Mouse (Mus musculus) MEL (cell line): Measurements from ENCODE around the gene Msantd1. TPM values are rescaled to one million over a fixed set of nuclear protein-coding genes. Genes with fewer than 3 reads are reported as not detected.

ENCODE experiments used
- DNase-seq: peaks from one replicate; pipeline ENCODE4 v3.0.0; 2011; ENCODE audit warnings: low read depth, low spot score
- H3K27ac ChIP-seq: 2 replicates; pipeline ENCODE4 v1.5.1; 2012; ENCODE audit warnings: low read depth, mild to moderate bottlenecking, control low read depth, low read length, moderate library complexity; ENCODE audit not compliant: control insufficient read depth
- H3K27me3 ChIP-seq, 2 experiments: fragments of 150-350 bp in 1 of 2; sonication (generic) in 1 of 2; 2 replicates each; pipeline ENCODE4 v1.6.1; 2012; ENCODE audit warnings: low read length in 2 of 2, mild to moderate bottlenecking in 2 of 2, improper control_type of control experiment in 1 of 2, moderate library complexity in 1 of 2; ENCODE audit not compliant: insufficient read depth in 2 of 2, control insufficient read depth in 1 of 2
- H3K36me3 ChIP-seq, 2 experiments: 2 replicates each; pipeline ENCODE4 v1.6.1; 2012 to 2014; ENCODE audit warnings: low read length in 2 of 2, improper control_type of control experiment in 1 of 2, inconsistent platforms in 1 of 2, mild to moderate bottlenecking in 1 of 2; ENCODE audit not compliant: insufficient read depth in 2 of 2, control insufficient read depth in 1 of 2
- H3K4me1 ChIP-seq, 2 experiments: fragments of 150-350 bp in 1 of 2; sonication (generic) in 1 of 2; 2 replicates each; pipeline ENCODE4 v1.6.1; 2012; ENCODE audit warnings: low read length in 2 of 2, improper control_type of control experiment in 1 of 2, mild to moderate bottlenecking in 1 of 2; ENCODE audit not compliant: insufficient read depth in 2 of 2, control insufficient read depth in 1 of 2
- H3K4me3 ChIP-seq, 2 experiments: fragments of 150-350 bp in 1 of 2; sonication (generic) in 1 of 2; 2 replicates each; pipeline ENCODE4 v1.5.1; 2012; ENCODE audit warnings: low read depth in 2 of 2, low read length in 2 of 2, mild to moderate bottlenecking in 2 of 2, moderate library complexity in 2 of 2, control low read depth in 1 of 2, improper control_type of control experiment in 1 of 2; ENCODE audit not compliant: control insufficient read depth in 1 of 2, insufficient read depth in 1 of 2
- H3K79me2 ChIP-seq: 2 replicates; pipeline ENCODE4 v1.6.1; 2012; ENCODE audit warnings: mild to moderate bottlenecking, low read length, moderate library complexity; ENCODE audit not compliant: control insufficient read depth, poor library complexity, insufficient read depth
- H3K9ac ChIP-seq: 2 replicates; pipeline ENCODE4 v1.6.1; 2012; ENCODE audit warnings: low read depth, mild to moderate bottlenecking, control low read depth, low read length, moderate library complexity; ENCODE audit not compliant: control insufficient read depth, poor library complexity, severe bottlenecking
- H3K9me3 ChIP-seq: fragments of 150-350 bp; sonication (generic); replicated peaks from 2 replicates; pipeline ENCODE4 v1.6.1; 2012; ENCODE audit warnings: mild to moderate bottlenecking, low read length, improper control_type of control experiment, moderate library complexity; ENCODE audit not compliant: insufficient read depth
- BHLHE40 ChIP-seq: IDR thresholded peaks from 2 replicates; pipeline ENCODE4 v1.6.1; 2012; ENCODE audit warnings: low read depth, mild to moderate bottlenecking, inconsistent platforms, low read length, improper control_type of control experiment, borderline replicate concordance
- CHD1 ChIP-seq: IDR thresholded peaks from 2 replicates; pipeline ENCODE4 v1.6.1; 2012; ENCODE audit warnings: low read depth, mild to moderate bottlenecking, inconsistent platforms, low read length, improper control_type of control experiment
- CTCF ChIP-seq, 3 experiments: IDR thresholded peaks in 2 of 3; conservative IDR thresholded peaks in 1 of 3; 2 replicates each; pipeline ENCODE4 v1.5.1; 2011 to 2012; ENCODE audit warnings: low read length in 3 of 3, low read depth in 2 of 3, mild to moderate bottlenecking in 2 of 3, improper control_type of control experiment in 1 of 3, inconsistent platforms in 1 of 3, mixed read lengths in 1 of 3, moderate library complexity in 1 of 3; ENCODE audit not compliant: control insufficient read depth in 1 of 3, insufficient read depth in 1 of 3, poor library complexity in 1 of 3, severe bottlenecking in 1 of 3
- E2F4 ChIP-seq: IDR thresholded peaks from 2 replicates; pipeline ENCODE4 v1.6.1; 2011; ENCODE audit warnings: low read depth, low read length, improper control_type of control experiment, borderline replicate concordance
- ETS1 ChIP-seq: IDR thresholded peaks from 2 replicates; pipeline ENCODE4 v1.6.1; 2012; ENCODE audit warnings: low read depth, mild to moderate bottlenecking, inconsistent platforms, low read length, improper control_type of control experiment, moderate library complexity
- GATA1 ChIP-seq: IDR thresholded peaks from 2 replicates; pipeline ENCODE4 v1.6.1; 2011; ENCODE audit warnings: low read depth, low read length, improper control_type of control experiment
- HCFC1 ChIP-seq: IDR thresholded peaks from 2 replicates; pipeline ENCODE4 v1.6.1; 2012; ENCODE audit warnings: low read depth, mild to moderate bottlenecking, inconsistent platforms, low read length, improper control_type of control experiment, moderate library complexity
- MAX ChIP-seq: IDR thresholded peaks from 2 replicates; pipeline ENCODE4 v1.6.1; 2011; ENCODE audit warnings: low read length, improper control_type of control experiment
- MAZ ChIP-seq: IDR thresholded peaks from 2 replicates; pipeline ENCODE4 v1.6.1; 2012; ENCODE audit warnings: low read depth, mild to moderate bottlenecking, inconsistent platforms, low read length, improper control_type of control experiment
- MEF2A ChIP-seq: IDR thresholded peaks from 2 replicates; pipeline ENCODE4 v1.6.1; 2014; ENCODE audit warnings: low read depth, mild to moderate bottlenecking, inconsistent platforms, low read length, improper control_type of control experiment; ENCODE audit not compliant: poor library complexity, insufficient replicate concordance, severe bottlenecking; ENCODE audit errors: extremely low read depth
- MXI1 ChIP-seq: IDR thresholded peaks from 2 replicates; pipeline ENCODE4 v1.6.1; 2011; ENCODE audit warnings: mild to moderate bottlenecking, low read depth, low read length, improper control_type of control experiment
- MYB ChIP-seq: IDR thresholded peaks from 2 replicates; pipeline ENCODE4 v1.6.1; 2011; ENCODE audit warnings: mild to moderate bottlenecking, low read depth, low read length, improper control_type of control experiment
- MYC ChIP-seq: IDR thresholded peaks from 2 replicates; pipeline ENCODE4 v1.6.1; 2011; ENCODE audit warnings: low read depth, mild to moderate bottlenecking, low read length, improper control_type of control experiment, moderate library complexity
- NELFE ChIP-seq: IDR thresholded peaks from 2 replicates; pipeline ENCODE4 v1.6.1; 2011; ENCODE audit warnings: low read depth, low read length, improper control_type of control experiment
- POLR2A ChIP-seq, 2 experiments: IDR thresholded peaks; 2 replicates each; pipeline ENCODE4 v1.6.1; 2011 to 2012; ENCODE audit warnings: low read length in 2 of 2, mild to moderate bottlenecking in 2 of 2, control low read depth in 1 of 2, improper control_type of control experiment in 1 of 2, low read depth in 1 of 2, moderate library complexity in 1 of 2; ENCODE audit not compliant: control insufficient read depth in 1 of 2, insufficient read depth in 1 of 2, poor library complexity in 1 of 2
- POLR2AphosphoS2 ChIP-seq: IDR thresholded peaks from 2 replicates; pipeline ENCODE4 v1.6.1; 2011; ENCODE audit warnings: low read length, improper control_type of control experiment
- POLR2AphosphoS5 ChIP-seq: IDR thresholded peaks from 2 replicates; pipeline ENCODE4 v1.6.1; 2012; ENCODE audit warnings: low read depth, borderline replicate concordance, mild to moderate bottlenecking, inconsistent platforms, low read length, moderate library complexity, mixed read lengths
- RAD21 ChIP-seq: IDR thresholded peaks from 2 replicates; pipeline ENCODE4 v1.6.1; 2011; ENCODE audit warnings: mild to moderate bottlenecking, low read depth, low read length, improper control_type of control experiment
- RCOR1 ChIP-seq: IDR thresholded peaks from 2 replicates; pipeline ENCODE4 v1.6.1; 2012; ENCODE audit warnings: low read depth, mild to moderate bottlenecking, inconsistent platforms, low read length, improper control_type of control experiment
- SIN3A ChIP-seq: IDR thresholded peaks from 2 replicates; pipeline ENCODE4 v1.6.1; 2012; ENCODE audit warnings: low read length, improper control_type of control experiment, inconsistent platforms
- SMC3 ChIP-seq: IDR thresholded peaks from 2 replicates; pipeline ENCODE4 v1.6.1; 2011; ENCODE audit warnings: low read depth, low read length, improper control_type of control experiment
- TAL1 ChIP-seq: IDR thresholded peaks from 2 replicates; pipeline ENCODE4 v1.6.1; 2012; ENCODE audit warnings: mild to moderate bottlenecking, inconsistent platforms, low read length, moderate library complexity, mixed read lengths
- TBP ChIP-seq: IDR thresholded peaks from 2 replicates; pipeline ENCODE4 v1.8.0; 2011; ENCODE audit warnings: low read depth, low read length, improper control_type of control experiment
- TCF12 ChIP-seq: IDR thresholded peaks from 2 replicates; pipeline ENCODE4 v1.6.1; 2014; ENCODE audit warnings: low read depth, mild to moderate bottlenecking, inconsistent platforms, low read length, improper control_type of control experiment, moderate library complexity
- UBTF ChIP-seq: IDR thresholded peaks from 2 replicates; pipeline ENCODE4 v1.6.1; 2012; ENCODE audit warnings: low read depth, mild to moderate bottlenecking, inconsistent platforms, low read length, improper control_type of control experiment, moderate library complexity, borderline replicate concordance; ENCODE audit not compliant: insufficient read depth
- USF2 ChIP-seq, 2 experiments: IDR thresholded peaks; 2 replicates each; pipeline ENCODE4 v1.6.1; 2011 to 2012; ENCODE audit warnings: improper control_type of control experiment in 2 of 2, low read length in 2 of 2, borderline replicate concordance in 1 of 2, inconsistent platforms in 1 of 2, low read depth in 1 of 2, mild to moderate bottlenecking in 1 of 2; ENCODE audit not compliant: insufficient read depth in 1 of 2
- ZKSCAN1 ChIP-seq: IDR thresholded peaks from 2 replicates; pipeline ENCODE4 v1.6.1; 2012; ENCODE audit warnings: low read depth, mild to moderate bottlenecking, inconsistent platforms, low read length, improper control_type of control experiment, moderate library complexity
- ZMIZ1 ChIP-seq: IDR thresholded peaks from 2 replicates; pipeline ENCODE4 v1.6.1; 2012; ENCODE audit warnings: low read depth, mild to moderate bottlenecking, inconsistent platforms, low read length, improper control_type of control experiment, moderate library complexity
- ZNF384 ChIP-seq: IDR thresholded peaks from 2 replicates; pipeline ENCODE4 v1.6.1; 2012; ENCODE audit warnings: low read depth, mild to moderate bottlenecking, inconsistent platforms, low read length, improper control_type of control experiment
- polyA plus RNA-seq, 2 experiments: library from polyadenylated mRNA; stranded (reverse) in 1 of 2; unstranded in 1 of 2; fragments of >175 nt in 1 of 2; fragments of >200 nt in 1 of 2; gene quantifications; 2 replicates each; pipeline versions ENCODE4 v1.2.1 to v1.2.4; 2012; ENCODE audit warnings: low replicate concordance in 2 of 2, low read depth in 1 of 2; ENCODE audit not compliant: insufficient read length in 2 of 2, insufficient read depth in 1 of 2, missing spikeins in 1 of 2
- total RNA-seq: library from RNA; depleted of rRNA; stranded (reverse); fragments of 300-350 nt; gene quantifications from 2 replicates; pipeline ENCODE4 v1.2.3, GENCODE M21; 2012

The Msantd1 gene
- total and polyA plus RNA-seq, 3 experiments: 0.27 to 0.88 TPM; not detected in 1

GRCm38 (mm10) chr5:34948861-34949760 lies 41.3 kb downstream of the Msantd1 start, which contains the start of gene Rgs12 (continued):
- TF ChIP-seq ZMIZ1: peak; percentile 37; the same call in 1 of the 2 replicates
- TF ChIP-seq TBP: peak; percentile 14; the same call in 1 of the 2 replicates
- peak; percentile 71 for TF ChIP-seq SIN3A
- 0 out of 6 replicates have a peak, but pooled peaks of 1 of the 3 experiments have one; percentile 3 for TF ChIP-seq CTCF (IDR thresholded peaks at IDR 0.05 in 2 of 3, conservative IDR thresholded peaks at IDR 0.05 in 1 of 3; ENCODE audit: control insufficient read depth in 1 of 3, insufficient read depth in 1 of 3, low read depth in 2 of 3, low read length in 3 of 3, poor library complexity in 1 of 3, severe bottlenecking in 1 of 3)

- H3K9ac ChIP-seq: peak overlapping the region; percentile 92
- peak overlapping the region; percentile 72 for H3K27ac ChIP-seq
- no peaks in the 10 kb centered on the region for H3K9me3 ChIP-seq
- DNase-seq: peak; percentile 83
- TF ChIP-seq RAD21: no peak
- no peak for TF ChIP-seq MAX
- TF ChIP-seq MAZ: no peak; the same call in 1 of the 2 replicates
- TF ChIP-seq MYC: no peak
- TF ChIP-seq ZMIZ1: peak; percentile 31
- peak; percentile 31; the same call in 1 of the 2 replicates for TF ChIP-seq TBP
- no peak for TF ChIP-seq TAL1
- TF ChIP-seq NELFE: no peak
- 0 out of 2 replicates have a peak, but pooled peaks have one; percentile 20 for TF ChIP-seq E2F4
- TF ChIP-seq POLR2A (IDR thresholded peaks at IDR 0.05; ENCODE audit: control insufficient read depth in 1 of 2, insufficient read depth in 1 of 2, low read depth in 1 of 2, low read length in 2 of 2, poor library complexity in 1 of 2): 0 out of 4 replicates have a peak, but pooled peaks of 1 of the 2 experiments have one; percentile 41
- no peak for TF ChIP-seq ZKSCAN1
- TF ChIP-seq BHLHE40: no peak
- no peak for TF ChIP-seq ZNF384
- TF ChIP-seq USF2 (IDR thresholded peaks at IDR 0.05; ENCODE audit: borderline replicate concordance in 1 of 2, insufficient read depth in 1 of 2, low read depth in 1 of 2, low read length in 2 of 2): no peak
- TF ChIP-seq SIN3A: peak; percentile 69
- TF ChIP-seq ETS1: peak; percentile 30; the same call in 1 of the 2 replicates
- no peak; the same call in 1 of the 2 replicates for TF ChIP-seq GATA1
- no peak for TF ChIP-seq POLR2AphosphoS2
- TF ChIP-seq POLR2AphosphoS5: no peak
- TF ChIP-seq HCFC1: 0 out of 2 replicates have a peak, but pooled peaks have one; percentile 32
- no peak for TF ChIP-seq RCOR1
- 0 out of 6 replicates have a peak, but pooled peaks of 1 of the 3 experiments have one; percentile 3 for TF ChIP-seq CTCF (IDR thresholded peaks at IDR 0.05 in 2 of 3, conservative IDR thresholded peaks at IDR 0.05 in 1 of 3; ENCODE audit: control insufficient read depth in 1 of 3, insufficient read depth in 1 of 3, low read depth in 2 of 3, low read length in 3 of 3, poor library complexity in 1 of 3, severe bottlenecking in 1 of 3)
- TF ChIP-seq SMC3: 0 out of 2 replicates have a peak, but pooled peaks have one; percentile 1
- TF ChIP-seq MXI1: peak; percentile 43
- TF ChIP-seq MEF2A: no peak
- TF ChIP-seq MYB: no peak
- TF ChIP-seq CHD1: no peak
- no peak for TF ChIP-seq UBTF
- peak; percentile 29; the same call in 1 of the 2 replicates for TF ChIP-seq TCF12
- H3K4me1 ChIP-seq: peaks cover 9 to 14% of the 10 kb centered on the region in 2 experiments
- H3K79me2 ChIP-seq: peaks cover 6% of the 10 kb centered on the region
- H3K4me3 ChIP-seq: peak overlapping the region; percentile 84 to 86
- H3K36me3 ChIP-seq: peaks cover 0 to 4% of the 10 kb centered on the region in 2 experiments; a peak in 2 of 4 replicates
- H3K27me3 ChIP-seq: no peaks in the 10 kb centered on the region
These were observed 42.0 kb downstream of the Msantd1 start for GRCm38 (mm10) chr5:34949769-34950211.
